20 mouse cellular contexts compared by ENCODE assay signal in the genomic region with DNA sequence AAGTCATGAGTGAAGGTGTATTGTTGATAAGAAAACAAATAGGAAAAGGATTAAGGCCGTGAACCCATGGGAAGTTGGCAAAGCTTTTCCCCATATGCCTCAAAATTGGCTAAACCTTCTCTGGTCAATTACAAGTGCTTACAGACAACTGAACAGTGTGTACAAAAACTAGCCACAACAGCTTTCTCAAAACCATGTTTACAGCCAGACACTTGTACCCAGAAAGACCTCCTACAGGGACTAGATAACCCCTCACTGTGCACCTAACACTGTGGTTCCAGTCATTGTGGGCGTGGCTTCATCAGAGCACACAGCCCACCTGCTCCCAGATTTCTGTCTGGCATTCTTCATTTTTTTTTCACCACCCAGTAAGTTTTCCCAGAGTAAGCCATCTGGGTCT.
DNase-seq lines count a peak whose midpoint lies in the region; ATAC-seq and TF ChIP-seq lines count a peak whose summit lies in the region.
"Had no signal": no experiment of that assay in that cellular context is flagged by ENCODE, and none has a peak within 500 bp of the region (broad histone marks: within the 10 kb centered on the region; RNA-seq: fewer than 3 reads in every experiment).

No protein-coding gene starts in this region.

- H3K9me3 ChIP-seq in hindbrain, embryonic 16.5 days (ENCODE audit: control insufficient read depth, low read length): no peaks in the 10 kb centered on the region
- no peaks in the 10 kb centered on the region for H3K9me3 ChIP-seq in hindbrain, embryonic 11.5 days (ENCODE audit: control insufficient read depth, low read length)
- H3K9me3 ChIP-seq: embryonic facial prominence, embryonic 15.5 days; heart, embryonic 13.5 days had no signal

- H3K27me3 ChIP-seq in hindbrain, embryonic 16.5 days (replicated peaks; ENCODE audit: control insufficient read depth, insufficient read depth, low read length): no peaks in the 10 kb centered on the region
- no peaks in the 10 kb centered on the region for H3K27me3 ChIP-seq in hindbrain, embryonic 11.5 days (ENCODE audit: control insufficient read depth, insufficient read depth, low read length)
- no peaks in the 10 kb centered on the region for H3K27me3 ChIP-seq in cerebellum, adult 2 months (ENCODE audit: control insufficient read depth, insufficient read depth, low read length)
- H3K27me3 ChIP-seq: CH12.LX; embryonic facial prominence, embryonic 15.5 days; heart, embryonic 13.5 days had no signal

- intact Hi-C loops in heart, postnatal 14 days (cut with DNase I): no loop called here

- no peak overlapping the region for H3K9ac ChIP-seq in hindbrain, embryonic 16.5 days (ENCODE audit: low read depth, low read length)
- no peak overlapping the region for H3K9ac ChIP-seq in hindbrain, embryonic 11.5 days (ENCODE audit: low read depth, low read length)
- H3K9ac ChIP-seq: embryonic facial prominence, embryonic 15.5 days; heart, embryonic 13.5 days had no signal

- TF ChIP-seq POLR2A in cerebellum, adult 2 months (IDR thresholded peaks at IDR 0.05; ENCODE audit: borderline replicate concordance, insufficient read depth, low read length): no peak

- TF ChIP-seq CTCF in cerebellum, adult 2 months (IDR thresholded peaks at IDR 0.05; ENCODE audit: borderline replicate concordance, insufficient read depth, low read depth, low read length): no peak

- no peak overlapping the region for H3K4me2 ChIP-seq in hindbrain, embryonic 16.5 days (ENCODE audit: low read length)
- no peak overlapping the region for H3K4me2 ChIP-seq in hindbrain, embryonic 11.5 days (replicated peaks; ENCODE audit: low read depth, low read length)
- H3K4me2 ChIP-seq: embryonic facial prominence, embryonic 15.5 days; heart, embryonic 13.5 days had no signal

- H3K27ac ChIP-seq in hindbrain, embryonic 16.5 days (ENCODE audit: low read depth, low read length): no peak overlapping the region
- H3K27ac ChIP-seq in hindbrain, embryonic 11.5 days (ENCODE audit: low read depth, low read length): no peak overlapping the region
- no peak overlapping the region; the same call in 1 of the 2 replicates for H3K27ac ChIP-seq in cerebellum, adult 2 months (ENCODE audit: insufficient read depth, low read length)
- H3K27ac ChIP-seq: embryonic facial prominence, embryonic 15.5 days; heart, embryonic 13.5 days; kidney, postnatal 0 days; layer of hippocampus, adult 2 months had no signal

- peak; percentile 55; the same call in 1 of the 2 replicates for ATAC-seq in hindbrain, embryonic 16.5 days
- no peak for ATAC-seq in hindbrain, embryonic 11.5 days (ENCODE audit: low FRiP score)
- no peak for ATAC-seq in CD4-positive, CD25-positive, alpha-beta regulatory T cell, adult 4 months

- H3K4me3 ChIP-seq in hindbrain, embryonic 16.5 days (ENCODE audit: low read length): no peak overlapping the region
- H3K4me3 ChIP-seq in hindbrain, embryonic 11.5 days (ENCODE audit: low read depth, low read length): no peak overlapping the region
- no peak overlapping the region for H3K4me3 ChIP-seq in cerebellum, adult 2 months (replicated peaks; ENCODE audit: insufficient read depth, low read depth, low read length)
- H3K4me3 ChIP-seq: embryonic facial prominence, embryonic 15.5 days; heart, embryonic 13.5 days; layer of hippocampus, adult 2 months had no signal

- no peaks in the 10 kb centered on the region for H3K4me1 ChIP-seq in hindbrain, embryonic 16.5 days (ENCODE audit: control insufficient read depth, insufficient read depth, low read depth, low read length)
- no peaks in the 10 kb centered on the region for H3K4me1 ChIP-seq in hindbrain, embryonic 11.5 days (replicated peaks; ENCODE audit: control insufficient read depth, insufficient read depth, low read length)
- peaks cover 9% of the 10 kb centered on the region for H3K4me1 ChIP-seq in cerebellum, adult 2 months (ENCODE audit: control insufficient read depth, insufficient read depth, low read length)
- H3K4me1 ChIP-seq: embryonic facial prominence, embryonic 15.5 days had no signal

- DNase-seq in hindbrain, embryonic 11.5 days (ENCODE audit: low spot score): no peak
- DNase-seq in ZHBTc4 (ENCODE audit: low read depth, low spot score): peak; percentile 2
- peak; percentile 56 to 77 for DNase-seq in cerebellum, adult 2 months
- DNase-seq in cerebellum, postnatal 36 days: peak; percentile 9 to 55
- no peak for DNase-seq in heart, postnatal 14 days
- DNase-seq in heart, adult 9 months (ENCODE audit: low spot score in 2 of 2): no peak
- DNase-seq: adrenal gland, adult 2 months; heart, adult 11 months; heart, postnatal 36 days; kidney, adult 18-20 months; liver; right cerebral cortex, adult 18-20 months; thymus, postnatal 25 days had no signal

- WGBS in hindbrain, embryonic 16.5 days: 45% methylated on average over 2 of the region's 2 CpGs
- 73% methylated on average over 2 of the region's 2 CpGs for WGBS in hindbrain, embryonic 11.5 days
- 8% methylated on average over 2 of the region's 2 CpGs for WGBS in cerebellum, adult 2 months

- H3K36me3 ChIP-seq in hindbrain, embryonic 16.5 days (ENCODE audit: control insufficient read depth, insufficient read depth, low read length): no peaks in the 10 kb centered on the region
- H3K36me3 ChIP-seq in hindbrain, embryonic 11.5 days (ENCODE audit: control insufficient read depth, insufficient read depth, low read length): no peaks in the 10 kb centered on the region
- H3K36me3 ChIP-seq: embryonic facial prominence, embryonic 15.5 days; heart, embryonic 13.5 days had no signal

Comparison
In these comparisons a context has a peak if more than half of its experiments do, and no peak if none do; other contexts are left out.
1. DNase-seq: peak in ZHBTc4 (single experiment), cerebellum, adult 2 months (2 of 2) and cerebellum, postnatal 36 days (2 of 2); none in hindbrain, embryonic 11.5 days (single experiment), heart, postnatal 14 days (0 of 2) and heart, adult 9 months (0 of 2).